Mouse (Mus musculus): Measurements from ENCODE around the gene Siglece.
A peak's percentile ranks its signal among the peaks of the same experiment; 100 is the strongest.
"Not testable (repeated sequence)": the region's sequence is repeated elsewhere in the genome, so short reads cannot be mapped to it uniquely, and the experiment has no call there.

Siglece gene

DNA sequence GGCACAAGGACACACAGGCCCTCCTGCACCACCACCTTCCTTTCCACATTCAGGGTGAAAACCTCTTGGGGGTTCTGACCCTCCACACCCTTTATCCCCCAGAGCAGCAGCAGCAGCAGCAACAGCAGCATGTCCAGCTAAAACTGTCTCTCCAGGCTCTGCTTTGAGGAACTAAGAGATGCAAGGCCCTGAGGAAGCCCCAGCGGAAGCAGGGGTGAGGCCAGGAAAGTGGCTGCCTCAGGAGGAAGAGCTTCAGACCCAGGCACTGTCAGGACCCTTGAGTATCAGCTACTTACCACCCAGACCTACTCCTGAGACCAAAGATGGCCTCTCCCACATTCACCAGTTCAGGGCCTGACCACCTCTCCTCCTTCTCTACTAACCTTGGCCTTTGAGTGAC lies at the start of gene Siglece:
TSS of gene Siglece (minus strand) at position 160 of the 400 bp plus-strand sequence.
- DNase-seq (ENCODE audit: low read depth, low spot score) = no peak

DNA sequence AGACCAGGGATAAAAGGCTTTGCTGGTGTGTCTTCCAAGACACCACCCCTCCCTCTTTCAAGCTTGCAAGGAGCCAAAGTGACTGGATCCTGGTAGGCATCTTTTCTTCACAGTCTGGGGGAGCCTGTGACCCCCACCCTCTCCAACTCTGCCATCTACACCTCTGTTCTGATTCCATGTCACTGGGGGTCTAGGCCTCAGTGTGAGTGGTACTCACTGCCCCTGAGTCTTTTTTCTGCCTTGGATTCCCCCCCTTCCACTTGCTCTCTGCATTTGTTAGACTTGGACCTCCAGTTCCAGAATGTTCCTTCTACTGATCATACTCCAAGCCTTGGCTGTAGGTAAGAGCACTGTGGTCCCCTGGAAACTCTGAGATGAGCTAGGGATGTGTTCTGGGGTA lies 30.2 kb upstream of the Siglece start, which contains the start of gene Klk14:
TSS of gene Klk14 (plus strand) at position 301 of the 400 bp plus-strand sequence.
- DNase-seq (ENCODE audit: low read depth, low spot score) = no peak

DNA sequence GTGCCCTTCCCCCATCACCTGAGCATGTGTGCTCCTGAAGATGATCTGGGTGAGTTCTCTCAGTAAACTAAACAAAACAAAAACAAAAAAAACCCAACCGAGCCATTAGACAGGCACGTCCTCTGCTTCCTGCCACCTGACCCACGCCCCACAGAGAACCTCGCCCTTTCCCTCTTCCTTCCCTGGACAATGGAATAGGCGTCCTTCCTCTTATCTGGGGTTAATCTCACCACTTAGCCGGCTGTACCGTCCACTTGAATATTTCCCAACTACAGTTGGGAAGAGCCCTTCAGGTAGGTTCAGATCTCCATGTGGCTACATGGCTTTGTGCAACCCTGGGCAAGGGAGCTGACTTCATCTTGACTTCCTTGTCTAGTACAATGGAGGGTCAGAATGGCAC lies 25.1 kb upstream of the Siglece start:
- DNase-seq (ENCODE audit: low read depth, low spot score) = no peak

DNA sequence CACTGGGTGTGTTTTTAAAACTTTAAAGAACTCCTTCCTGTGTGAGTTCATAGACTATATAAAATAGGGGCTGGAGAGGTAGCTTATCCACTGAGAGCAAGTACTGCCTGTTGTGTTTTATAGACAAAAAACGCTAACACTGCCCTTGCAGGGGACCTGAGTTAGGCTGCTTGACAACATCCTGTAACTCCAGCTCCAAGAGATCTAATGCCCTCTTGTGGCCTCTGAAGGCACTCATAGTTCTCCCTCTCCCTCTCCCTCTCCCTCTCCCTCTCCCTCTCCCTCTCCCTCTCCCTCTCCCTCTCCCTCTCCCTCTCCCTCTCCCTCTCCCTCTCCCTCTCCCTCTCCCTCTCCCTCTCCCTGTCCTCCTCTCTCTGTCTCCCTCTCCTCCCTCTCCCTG lies 22.6 kb upstream of the Siglece start:
- DNase-seq (ENCODE audit: low read depth, low spot score) = peak; percentile 37

DNA sequence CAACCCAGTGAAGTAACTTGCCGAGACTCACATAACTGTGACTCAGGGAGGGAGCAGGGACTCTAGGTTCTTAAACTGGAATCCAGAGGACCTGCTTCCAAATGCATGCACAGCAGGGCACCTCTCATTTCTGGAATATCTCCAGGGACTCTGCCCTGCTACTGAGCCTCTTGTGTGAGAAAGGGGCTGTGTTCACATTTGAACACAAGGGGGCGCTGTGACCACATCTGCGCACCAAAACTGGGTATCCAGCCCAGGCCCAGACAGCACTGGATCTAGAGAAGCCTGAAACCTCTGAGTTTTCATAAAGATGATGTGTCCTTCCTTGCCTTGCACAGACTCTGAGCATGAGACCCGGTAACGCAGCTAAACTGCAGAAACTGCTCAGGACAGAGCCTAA lies 21.0 kb upstream of the Siglece start:
- peak; percentile 57 for DNase-seq (ENCODE audit: low read depth, low spot score)

DNA sequence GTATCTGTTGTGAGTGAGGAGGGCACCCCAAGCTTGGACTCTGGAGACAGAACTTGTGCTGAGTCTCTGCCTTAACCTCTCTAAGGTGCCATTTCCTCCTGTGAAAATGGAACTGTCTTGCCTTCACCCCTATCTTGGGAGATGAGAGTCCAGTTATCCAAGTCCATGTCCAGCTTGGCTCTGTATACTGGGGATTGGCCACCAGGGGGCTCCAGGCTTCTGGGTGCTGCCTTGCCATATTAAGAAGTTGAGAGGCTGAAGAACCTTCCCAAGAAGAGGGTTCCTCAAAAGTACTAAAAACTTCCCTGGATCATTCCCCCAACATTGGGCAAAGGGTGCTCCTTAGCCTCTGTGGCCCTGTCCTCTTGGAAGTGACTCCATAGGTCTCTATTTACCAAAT lies 18.6 kb upstream of the Siglece start:
- peak; percentile 45 for DNase-seq (ENCODE audit: low read depth, low spot score)

DNA sequence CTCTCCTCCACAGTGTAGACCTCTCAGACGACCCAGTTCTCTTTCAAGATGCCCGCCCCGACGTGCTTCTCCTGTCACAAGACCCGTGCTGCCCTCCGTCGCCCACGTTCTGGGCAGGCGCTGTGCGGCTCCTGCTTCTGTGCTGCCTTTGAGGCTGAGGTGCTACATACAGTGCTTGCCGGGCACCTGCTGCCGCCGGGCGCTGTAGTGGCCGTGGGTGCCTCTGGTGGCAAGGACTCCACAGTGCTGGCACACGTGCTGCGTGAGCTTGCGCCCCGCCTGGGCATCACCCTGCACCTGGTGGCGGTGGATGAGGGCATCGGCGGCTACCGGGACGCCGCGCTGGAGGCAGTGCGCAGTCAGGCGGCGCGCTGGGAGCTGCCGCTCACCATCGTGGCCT lies 15.1 kb upstream of the Siglece start:
- no peak for DNase-seq (ENCODE audit: low read depth, low spot score)

DNA sequence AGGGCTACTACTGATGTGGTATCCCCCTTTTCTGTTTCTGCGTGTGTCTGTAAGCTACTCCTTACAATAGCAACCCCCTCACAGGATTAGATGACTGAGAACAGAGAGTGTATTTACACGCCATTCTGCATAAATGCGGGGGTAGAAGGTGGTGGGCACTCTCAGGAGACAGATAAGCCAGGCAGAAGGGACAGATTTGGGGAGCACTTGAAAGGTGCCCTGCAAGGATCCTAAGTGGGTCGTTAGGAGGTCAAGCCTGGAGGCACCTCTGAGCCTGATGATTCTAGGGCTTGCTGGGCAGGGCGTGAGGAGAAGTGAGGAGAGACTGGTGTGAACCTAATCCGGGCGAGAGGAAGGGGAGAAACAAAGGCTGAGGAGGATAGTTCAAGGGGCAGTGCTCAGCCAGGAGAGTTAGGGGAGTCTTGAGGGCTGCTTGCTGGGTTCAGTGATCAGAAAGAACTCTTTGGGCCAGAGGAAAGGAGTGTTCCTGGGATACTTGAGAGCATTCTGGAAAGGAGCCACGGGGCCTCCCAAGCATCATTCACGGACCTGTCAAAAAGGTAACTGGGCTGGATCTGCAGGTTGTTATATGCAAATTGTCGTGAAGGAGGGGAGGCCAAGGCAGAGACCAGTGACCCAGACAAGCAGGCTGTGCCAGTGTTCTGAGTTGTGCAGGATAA lies 12.8 kb upstream of the Siglece start:
- no peak for DNase-seq (ENCODE audit: low read depth, low spot score)

DNA sequence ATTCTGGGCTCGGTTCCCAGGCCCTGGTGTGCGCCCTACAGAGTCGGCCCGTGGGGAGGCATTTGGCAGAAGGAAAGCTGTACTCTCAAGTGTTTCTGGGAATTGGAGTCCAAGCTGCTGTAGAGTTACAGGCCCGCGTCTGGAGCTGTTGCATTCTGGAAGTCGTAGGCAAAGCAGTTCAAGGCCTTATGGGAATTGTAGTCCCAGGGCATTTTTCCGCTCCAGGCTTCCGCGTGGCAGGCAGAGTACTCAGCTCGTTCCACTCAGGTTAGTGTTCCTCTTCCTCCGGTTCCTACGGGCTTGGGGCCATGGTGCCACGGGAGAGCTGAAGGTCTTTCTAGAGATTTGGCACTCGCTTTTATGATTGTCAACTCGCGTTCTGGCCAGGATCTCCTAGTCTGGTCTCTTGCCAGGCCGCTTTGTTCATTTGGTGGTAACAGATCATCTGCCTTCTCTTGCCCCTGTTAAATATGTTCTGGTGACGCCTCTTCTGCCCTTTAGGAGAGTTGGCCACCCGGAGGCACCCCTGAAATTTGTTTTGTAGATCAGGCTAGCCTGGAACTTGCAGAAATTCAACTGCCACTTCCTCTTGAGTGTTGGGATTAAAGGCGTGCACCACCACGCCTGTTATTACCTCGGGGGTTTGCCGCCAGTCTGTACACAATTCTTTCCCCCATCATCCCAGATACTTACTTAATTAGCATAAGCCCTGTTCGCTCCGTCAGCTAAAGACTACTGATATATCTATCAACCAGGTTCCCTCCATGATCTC lies 12.0 kb upstream of the Siglece start, which contains the start of gene Ctu1:
TSS of gene Ctu1 (plus strand) at position 208 of the 772 bp plus-strand sequence.
- DNase-seq (ENCODE audit: low read depth, low spot score) = peak; percentile 99

DNA sequence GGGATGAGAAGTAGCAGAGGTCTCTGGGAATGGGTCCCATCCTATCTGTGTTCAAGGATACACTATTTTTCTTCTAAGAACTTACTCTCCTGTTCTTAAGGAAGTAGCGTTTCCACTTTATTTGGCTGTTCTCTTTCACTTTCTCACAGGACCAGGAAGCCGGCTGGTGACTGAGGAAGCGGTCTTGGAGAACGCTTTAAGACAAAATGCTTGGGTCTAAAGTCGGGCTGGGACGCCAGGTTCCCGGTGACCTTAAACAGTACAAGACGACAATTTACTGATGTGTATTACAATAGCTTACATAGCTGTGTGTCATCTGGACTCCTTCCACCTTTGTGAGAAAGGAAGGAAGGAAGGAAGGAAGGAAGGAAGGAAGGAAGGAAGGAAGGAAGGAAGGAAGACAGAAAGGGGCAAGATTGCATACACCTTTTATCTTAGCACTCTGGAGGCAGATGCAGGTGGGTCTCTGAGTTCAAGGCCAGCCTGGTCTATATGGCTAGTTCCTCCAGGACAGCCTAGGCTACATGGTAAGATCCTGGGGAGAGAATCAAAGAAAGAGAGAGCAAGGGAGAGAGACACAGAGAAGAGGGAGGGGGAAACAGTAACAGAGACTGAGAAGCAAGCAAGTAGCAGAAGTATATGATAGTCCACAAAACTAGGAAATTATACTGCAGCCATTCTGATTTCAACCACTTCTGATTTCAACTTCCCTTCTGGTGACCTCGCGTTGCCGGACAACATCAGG lies 11.3 kb upstream of the Siglece start:
- no peak for DNase-seq (ENCODE audit: low read depth, low spot score)

DNA sequence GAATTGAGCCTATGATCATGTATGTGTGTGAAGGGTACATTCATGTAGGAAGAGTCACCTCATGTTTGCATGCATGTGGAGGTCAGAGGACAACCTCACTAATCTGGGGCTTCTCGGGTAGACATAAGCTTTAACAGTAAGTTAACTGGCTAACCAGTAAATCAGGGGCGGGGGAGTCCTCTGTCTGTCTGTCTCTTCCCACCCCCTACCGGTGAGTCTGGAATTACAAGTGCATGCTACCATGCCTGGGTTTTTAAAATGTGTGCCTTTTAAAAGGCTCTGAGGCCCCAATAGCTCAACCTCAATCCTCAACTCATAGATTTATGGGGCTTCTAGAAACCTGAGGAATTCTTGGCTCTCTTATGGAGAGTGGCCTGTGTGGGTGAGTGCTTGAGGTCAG lies 8.6 kb upstream of the Siglece start:
- DNase-seq (ENCODE audit: low read depth, low spot score) = no peak

DNA sequence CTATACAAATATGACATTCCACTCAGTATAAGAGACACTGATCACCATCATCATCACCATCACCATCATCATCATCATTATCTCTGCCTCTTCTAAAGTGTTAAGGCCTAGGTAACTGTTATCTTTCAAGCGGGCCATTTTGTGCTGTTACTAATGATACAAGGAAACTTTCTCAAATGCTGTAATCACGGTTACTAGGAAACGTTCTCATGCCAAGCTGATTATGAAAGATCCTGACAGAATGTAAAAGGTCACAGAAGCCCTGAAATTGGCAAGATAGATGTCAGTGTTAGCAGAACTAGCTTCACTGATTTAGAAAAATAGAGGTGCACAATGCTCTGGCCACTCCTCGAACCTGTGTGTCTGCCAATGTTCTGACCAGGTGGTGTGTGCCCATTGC lies 7.3 kb upstream of the Siglece start:
- DNase-seq (ENCODE audit: low read depth, low spot score) = not testable (repeated sequence)

DNA sequence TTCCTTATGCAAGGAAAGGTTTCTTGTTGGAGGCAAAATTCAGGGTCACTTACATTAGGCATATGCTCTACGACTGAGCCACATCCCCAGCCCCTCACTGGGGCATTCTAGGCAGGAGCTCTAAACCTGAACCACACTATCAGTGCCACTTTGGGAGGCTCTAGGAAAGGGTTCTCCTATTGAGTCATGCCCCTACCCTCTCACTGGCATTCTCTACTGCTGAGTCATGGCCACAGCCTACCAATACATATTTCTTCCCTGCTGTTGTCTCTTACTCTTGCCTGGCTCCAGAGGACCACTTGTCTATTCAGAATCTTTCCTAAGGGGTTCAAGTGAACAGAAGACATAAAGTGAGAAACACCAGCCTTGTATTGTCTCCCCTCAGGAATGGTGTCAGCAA lies 2.8 kb upstream of the Siglece start:
- DNase-seq (ENCODE audit: low read depth, low spot score) = no peak

DNA sequence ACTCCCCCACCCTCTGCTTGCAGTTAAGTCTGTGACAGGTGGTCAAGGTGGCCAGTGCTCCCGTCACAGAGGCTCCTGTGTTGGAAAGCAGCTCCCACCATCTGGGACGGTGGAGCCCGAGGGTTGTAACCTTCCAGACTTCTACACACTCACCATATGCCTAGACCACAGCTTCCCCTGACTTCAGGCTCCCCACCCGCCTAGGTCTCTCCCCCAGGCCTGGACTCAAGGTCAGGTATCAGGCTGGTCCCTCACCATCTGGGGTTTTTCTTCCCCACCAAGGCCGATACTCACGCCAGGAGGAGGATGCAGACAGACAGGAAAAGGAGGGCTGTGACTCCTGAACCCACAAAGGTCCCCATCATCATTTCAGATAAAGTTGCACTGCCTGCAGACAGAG lies 3.7 kb downstream of the Siglece start:
- no peak for DNase-seq (ENCODE audit: low read depth, low spot score)

DNA sequence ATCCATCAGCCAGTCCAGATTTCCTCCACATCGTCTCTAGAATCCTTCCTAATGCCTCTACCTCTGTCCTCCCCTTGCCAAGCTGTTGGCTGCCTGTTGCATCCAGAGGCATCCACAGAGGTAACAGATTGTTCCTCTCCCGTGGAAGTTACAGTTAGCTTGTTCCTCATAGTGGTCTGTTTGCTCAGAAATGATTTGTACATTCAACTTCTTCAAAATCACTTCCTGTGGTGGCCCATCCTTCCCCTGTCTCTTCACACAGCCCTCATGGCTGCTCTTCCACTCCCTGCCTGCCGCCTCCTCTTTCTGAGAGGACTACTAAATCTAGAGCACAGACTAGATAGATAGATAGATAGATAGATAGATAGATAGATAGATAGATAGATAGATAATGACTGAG lies 5.4 kb downstream of the Siglece start:
- DNase-seq (ENCODE audit: low read depth, low spot score) = no peak

DNA sequence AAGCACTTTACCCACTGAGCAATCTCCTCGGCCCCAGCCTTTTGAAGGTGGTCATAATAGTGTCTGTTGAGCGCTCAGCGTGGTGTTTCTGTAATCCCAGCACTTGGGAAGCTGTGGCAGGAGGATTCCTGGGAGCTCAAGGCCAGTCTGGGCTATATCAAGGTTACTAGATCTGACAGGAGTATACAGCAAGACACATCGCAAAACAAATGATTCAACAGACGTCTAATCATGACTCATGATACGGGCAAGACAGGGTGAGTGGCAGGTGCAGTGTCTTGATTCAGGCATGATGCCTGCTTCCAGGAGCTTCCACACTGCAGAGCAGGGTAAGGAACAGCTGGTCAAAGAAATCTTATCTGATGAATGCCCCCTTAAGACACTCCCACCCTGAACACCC lies 7.3 kb downstream of the Siglece start:
- DNase-seq (ENCODE audit: low read depth, low spot score) = no peak

DNA sequence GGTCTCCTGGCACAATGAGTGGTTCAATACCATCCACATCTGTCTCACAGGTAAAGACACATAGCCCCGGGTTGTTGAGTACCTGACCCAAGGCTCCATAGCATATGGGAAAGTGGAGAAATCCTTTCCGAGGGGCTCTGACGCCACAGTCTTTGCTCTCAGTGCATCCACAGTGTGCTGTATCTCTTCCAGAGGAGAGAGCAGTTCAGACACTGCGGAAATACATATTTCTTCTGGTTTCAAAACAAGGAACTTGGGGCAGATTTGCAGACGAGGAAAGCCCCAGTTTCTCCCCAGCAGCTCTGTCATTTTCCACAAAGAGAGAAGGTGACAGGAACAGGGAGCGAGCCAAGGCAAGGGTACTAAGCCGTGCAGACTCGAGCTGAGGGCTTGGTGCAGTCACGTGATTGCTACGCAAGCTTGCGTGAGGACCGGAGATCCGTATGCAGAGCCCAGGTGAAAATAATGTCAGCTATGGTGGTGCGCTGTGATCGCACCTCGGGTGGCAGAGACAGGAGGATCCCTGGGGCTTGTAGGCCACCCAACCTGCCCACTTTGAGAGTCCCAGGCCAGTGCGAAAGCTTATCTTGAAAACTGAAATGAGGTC lies 16.8 kb downstream of the Siglece start:
- no peak for DNase-seq (ENCODE audit: low read depth, low spot score)

DNA sequence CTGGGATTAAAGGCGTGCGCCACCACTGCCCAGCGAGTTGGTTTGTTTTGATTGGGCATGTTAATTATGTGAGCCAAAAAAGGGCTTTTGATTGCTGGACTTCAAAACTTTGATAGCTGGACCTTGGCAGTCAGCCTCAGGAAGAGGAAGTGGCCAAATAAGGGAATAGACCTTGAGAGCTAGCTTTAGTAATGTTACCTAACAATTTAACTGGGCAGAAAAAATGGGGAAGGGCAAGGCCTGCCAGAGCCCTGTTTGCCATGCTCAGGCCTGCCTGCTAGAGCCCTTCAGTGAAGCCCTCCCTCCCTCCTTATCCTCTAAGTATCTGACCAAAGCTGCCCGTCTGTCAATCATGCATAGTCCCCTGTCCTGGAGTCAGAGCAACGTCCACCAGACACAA lies 17.4 kb downstream of the Siglece start:
- no peak for DNase-seq (ENCODE audit: low read depth, low spot score)

DNA sequence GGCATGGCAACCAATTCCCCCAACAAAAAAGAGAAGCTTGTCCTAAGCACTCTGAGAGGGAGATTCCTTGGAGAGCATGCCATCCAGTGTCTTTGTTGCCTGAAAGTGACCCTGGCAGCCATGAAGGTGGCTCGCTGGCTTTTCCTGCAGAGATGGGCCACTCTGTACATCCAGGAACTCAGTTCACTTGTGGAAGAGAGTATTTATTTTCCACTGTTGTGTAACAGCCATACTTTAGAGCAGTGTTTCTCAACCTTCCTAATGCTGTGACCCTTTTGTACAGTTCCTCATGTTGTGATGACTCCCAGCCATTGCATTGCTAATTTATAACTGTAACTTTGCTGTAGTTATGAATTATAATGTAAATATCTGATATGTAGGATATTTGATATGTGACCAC lies 22.8 kb downstream of the Siglece start:
- no peak for DNase-seq (ENCODE audit: low read depth, low spot score)

DNA sequence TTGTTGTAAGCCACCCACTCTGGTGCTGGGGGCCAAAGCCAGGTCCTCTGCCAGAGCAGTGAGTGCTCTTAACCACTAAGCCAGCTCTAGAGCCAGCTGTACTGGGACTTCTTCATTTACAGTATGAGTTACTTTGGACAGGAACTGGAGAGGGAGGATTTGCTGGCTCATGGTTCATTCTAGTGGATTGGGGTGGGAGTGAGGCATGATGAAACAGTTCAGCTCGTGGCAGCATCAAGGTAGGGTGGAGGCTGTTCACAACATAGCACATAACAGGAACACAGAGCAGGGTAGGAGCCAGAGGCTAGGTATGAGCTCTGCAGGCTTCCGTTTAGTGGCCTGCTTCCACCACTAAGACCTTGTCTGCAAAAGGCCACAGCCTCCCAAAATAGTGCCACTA lies 23.8 kb downstream of the Siglece start:
- DNase-seq (ENCODE audit: low read depth, low spot score) = no peak

DNA sequence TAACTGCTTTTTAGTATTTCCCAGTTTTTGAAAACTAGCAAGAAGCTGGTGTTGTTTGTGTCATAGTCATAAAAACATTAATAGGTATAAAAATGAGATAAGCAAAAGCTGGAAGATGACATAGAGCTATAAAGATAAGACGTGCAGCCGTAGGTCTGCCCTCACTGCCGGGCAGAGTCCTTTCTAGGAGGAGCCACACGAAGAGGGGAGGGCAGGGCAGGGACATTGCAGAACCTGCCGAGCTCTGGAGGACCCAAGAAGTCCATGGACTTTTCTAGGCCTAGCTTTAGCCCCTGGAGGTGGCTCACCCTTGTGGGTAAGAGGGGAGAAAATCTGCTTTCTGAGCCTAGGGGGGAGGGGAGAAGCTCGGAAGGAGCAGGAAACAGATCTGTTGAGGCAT lies 25.5 kb downstream of the Siglece start, which contains the start of gene Ceacam18:
TSS of gene Ceacam18 (plus strand) at position 208 of the 400 bp plus-strand sequence.
- no peak for DNase-seq (ENCODE audit: low read depth, low spot score)

DNA sequence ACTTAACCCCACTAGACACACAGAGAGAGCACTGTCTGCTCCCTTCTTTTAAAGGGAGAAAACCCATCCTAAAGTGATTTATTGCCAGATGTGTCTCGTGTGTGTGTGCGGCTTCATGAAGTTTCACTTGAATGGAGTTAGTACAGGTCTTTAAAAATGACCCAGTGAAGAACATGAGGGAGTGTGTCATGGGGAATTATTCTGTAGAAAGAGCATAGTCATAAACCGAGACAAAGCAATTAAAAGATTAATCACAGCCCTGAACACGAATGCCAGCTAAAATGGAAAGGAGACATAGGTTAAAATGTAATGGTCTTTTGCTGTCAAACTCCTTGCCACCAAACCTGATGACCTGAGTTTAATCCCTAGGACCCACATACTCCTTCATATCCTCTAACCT lies 26.0 kb downstream of the Siglece start:
- DNase-seq (ENCODE audit: low read depth, low spot score) = no peak
